Mouse (Mus musculus) heart, postnatal 14 days (tissue): ENCODE data around the gene Upk1b. TPM values are rescaled to one million over a fixed set of nuclear protein-coding genes. Genes with fewer than 3 reads are reported as not detected.
"Not testable (repeated sequence)": the region's sequence is repeated elsewhere in the genome, so short reads cannot be mapped to it uniquely, and the experiment has no call there.

Source experiments
- DNase-seq, 2 experiments: peaks; one replicate each; pipeline ENCODE4 v3.0.0; 2021 to 2022
- intact Hi-C: fragments of 180-260 bp; cut with DNase I; formaldehyde crosslinking; loops from one replicate; pipeline ENCODE4 v1.15.1; 2025
- long read RNA-seq, 2 experiments: library from polyadenylated mRNA; stranded (forward); transcript quantifications; one replicate each; pipeline ENCODE4 v2.0.0; 2021
- total RNA-seq, 2 experiments: library from RNA; stranded (reverse); gene quantifications; 2 replicates each; pipeline ENCODE4 v1.2.3; 2021

Gene Upk1b
- total RNA-seq = 1 to 10 TPM; 6.7 to 8.1 TPM
- long read RNA-seq, experiment 1, transcript Upk1b-201 (8 exons, 1,894 nt) = major isoform, 12 of 17 reads
- long read RNA-seq, experiment 1, partial matches to known transcripts = 2 of 17 reads
- long read RNA-seq, experiment 1, other reads (novel, unspliced or antisense) = 3 of 17 reads
- long read RNA-seq, experiment 2, transcript Upk1b-201 (8 exons, 1,894 nt) = major isoform, 6 of 11 reads
- long read RNA-seq, experiment 2, partial matches to known transcripts = 2 of 11 reads
- long read RNA-seq, experiment 2, other reads (novel, unspliced or antisense) = 3 of 11 reads

- DNase-seq = no peak
Observed at GRCm38 (mm10) chr16:38800091-38800490, at the start of gene Upk1b. Upk1b (minus strand) TSS chr16:38800328.

GRCm38 (mm10) chr16:38828649-38829048 is 28.5 kb upstream of the Upk1b start, which contains the start of gene 4930435E12Rik:
4930435E12Rik (minus strand) TSS chr16:38828749.
- intact Hi-C loops = no loop called here
- no peak for DNase-seq

More at GRCm38 (mm10) chr16:38800091-38800490, at the start of gene Upk1b:
- intact Hi-C loops = no loop called here

GRCm38 (mm10) chr16:38812521-38812920 is 12.4 kb upstream of the Upk1b start:
- DNase-seq = peak; percentile 78 to 86
- intact Hi-C loops = loop anchor here (1.0 to 2.0 kb wide), 3 partner anchors 70 to 276 kb away; partner anchors contain the start of gene B4galt4

- intact Hi-C loops = no loop called here
- no peak for DNase-seq
Observed at GRCm38 (mm10) chr16:38810196-38810595, 10.1 kb upstream of the Upk1b start.

GRCm38 (mm10) chr16:38807796-38808195 is 7.7 kb upstream of the Upk1b start:
- DNase-seq, intact Hi-C loops: not testable (repeated sequence)

- intact Hi-C loops = no loop called here
Observed at GRCm38 (mm10) chr16:38798957-38799450, 1.1 kb downstream of the Upk1b start.

GRCm38 (mm10) chr16:38793120-38793519 is 7.0 kb downstream of the Upk1b start:
- intact Hi-C loops = no loop called here
- DNase-seq = no peak

More at GRCm38 (mm10) chr16:38798957-38799450, 1.1 kb downstream of the Upk1b start:
- no peak for DNase-seq

GRCm38 (mm10) chr16:38789966-38790365 is 10.2 kb downstream of the Upk1b start:
- intact Hi-C loops = no loop called here
- DNase-seq = no peak

- no peak for DNase-seq
- intact Hi-C loops = no loop called here
Observed at GRCm38 (mm10) chr16:38789016-38789415, 11.1 kb downstream of the Upk1b start.

GRCm38 (mm10) chr16:38785301-38785700 is 14.8 kb downstream of the Upk1b start:
- DNase-seq = no peak
- intact Hi-C loops = no loop called here

- no peak for DNase-seq
- intact Hi-C loops = no loop called here
Observed at GRCm38 (mm10) chr16:38782524-38783067, 17.5 kb downstream of the Upk1b start.

GRCm38 (mm10) chr16:38781946-38782345 is 18.2 kb downstream of the Upk1b start:
- intact Hi-C loops = no loop called here
- DNase-seq = no peak

GRCm38 (mm10) chr16:38780960-38781572 is 19.1 kb downstream of the Upk1b start:
- intact Hi-C loops = no loop called here
- no peak for DNase-seq

- DNase-seq = no peak
- intact Hi-C loops = no loop called here
Observed at GRCm38 (mm10) chr16:38776342-38776741, 23.8 kb downstream of the Upk1b start.

GRCm38 (mm10) chr16:38774964-38775746 is 25.0 kb downstream of the Upk1b start:
- no peak for DNase-seq
- intact Hi-C loops = no loop called here

GRCm38 (mm10) chr16:38772906-38773496 is 27.1 kb downstream of the Upk1b start:
- intact Hi-C loops = no loop called here
- DNase-seq = no peak

GRCm38 (mm10) chr16:38771145-38771544 is 29.0 kb downstream of the Upk1b start:
- DNase-seq = no peak
- intact Hi-C loops = no loop called here

GRCm38 (mm10) chr16:38769529-38769928 is 30.6 kb downstream of the Upk1b start:
- intact Hi-C loops = no loop called here
- no peak for DNase-seq

GRCm38 (mm10) chr16:38768386-38768785 is 31.7 kb downstream of the Upk1b start:
- no peak for DNase-seq
- intact Hi-C loops = no loop called here

GRCm38 (mm10) chr16:38767761-38768160 is 32.4 kb downstream of the Upk1b start:
- intact Hi-C loops = no loop called here
- no peak for DNase-seq
